Mouse (Mus musculus): ENCODE data around the gene Pear1.

DNA sequence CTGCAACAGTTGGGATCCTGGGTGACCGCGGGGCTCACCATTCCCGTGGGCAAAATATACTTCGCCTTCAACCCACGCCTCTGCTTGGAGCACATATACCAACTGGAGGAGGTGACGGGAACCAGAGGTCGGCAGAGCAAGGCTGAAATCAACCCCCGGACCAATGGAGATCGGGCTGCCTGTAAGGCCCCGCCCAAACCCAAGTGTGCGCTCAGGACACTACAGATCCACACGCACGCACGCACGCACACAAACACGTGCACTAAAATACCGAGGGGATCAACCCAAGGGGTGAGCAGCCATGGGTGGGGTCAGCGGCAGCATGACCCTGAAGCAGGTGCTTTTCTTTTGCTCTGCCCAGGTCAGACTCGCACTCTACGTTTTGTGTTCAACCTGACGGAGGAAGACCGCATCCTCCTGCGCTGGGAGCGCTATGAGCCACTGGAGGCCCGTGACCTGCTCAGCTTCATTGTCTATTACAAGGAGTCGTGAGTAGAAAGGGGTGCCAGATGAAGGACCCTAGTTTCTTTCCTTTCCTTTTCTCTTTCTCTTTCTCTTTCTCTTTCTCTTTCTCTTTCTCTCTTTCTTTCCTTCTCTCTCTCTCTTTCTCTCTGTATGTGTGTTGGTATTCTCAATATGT is 19.9 kb downstream of the Pear1 start:
- TF ChIP-seq GATA1 (IDR thresholded peaks at IDR 0.05; ENCODE audit: borderline replicate concordance, low read length) (no peak), FLI1 (IDR thresholded peaks at IDR 0.05; ENCODE audit: low read length) (no peak)

Measured in megakaryocyte, embryonic 14.5 days (primary cell).